Mouse (Mus musculus) Patski (cell line): ENCODE measurements around the gene Pdik1l. TPM values are rescaled to one million over a fixed set of nuclear protein-coding genes. Genes with fewer than 3 reads are reported as not detected.
A peak's percentile ranks its signal among the peaks of the same experiment; 100 is the strongest.
"Not testable (repeated sequence)": the region's sequence is repeated elsewhere in the genome, so short reads cannot be mapped to it uniquely, and the experiment has no call there.

ENCODE experiments used
- ATAC-seq: fragments of 100-300 bp; one replicate; pipeline ENCODE4 v1.8.0; 2021
- CTCF ChIA-PET: fragments of 350-600 bp; sonication (Branson Sonifier 250); formaldehyde crosslinking; loops from one replicate; lab custom pipeline; 2022; ENCODE audit warnings: inconsistent platforms; lab: Charles Lee
- POLR2A ChIA-PET: fragments of 350-600 bp; sonication (Branson Sonifier 250); formaldehyde crosslinking; loops from one replicate; lab custom pipeline; 2022; ENCODE audit warnings: antibody characterized with exemption, inconsistent platforms; lab: Charles Lee
- DNase-seq: peaks from one replicate; pipeline ENCODE4 v3.0.0-alpha.2; 2011; ENCODE audit warnings: low read depth, low spot score
- H3K27me3 ChIP-seq: fragments of 371-371 bp; one replicate; pipeline ENCODE4 v1.5.1; 2021
- CTCF ChIP-seq: fragments of 100-300 bp; IDR thresholded peaks from one replicate; pipeline ENCODE4 v1.5.1; 2021
- in situ Hi-C: fragments of 300-500 bp; cut with MboI; formaldehyde crosslinking; loops from 3 replicates; pipeline ENCODE4 v1.11.1; 2018; ENCODE audit warnings: low pct_unique_long_range_greater_than_20kb, mixed read lengths
- polyA plus RNA-seq: library from polyadenylated mRNA; unstranded; gene quantifications from one replicate; pipeline ENCODE4 v1.2.3, GENCODE M21; 2021

The Pdik1l gene
- polyA plus RNA-seq, 1 experiment from 2014 or later = 8.7 TPM

- DNase-seq = no peak
- no peak for ATAC-seq
- in situ Hi-C loops = loop anchor here (10.0 kb wide), 2 partner anchors 204 to 264 kb away; partner anchors contain the start of gene Cd52
These were observed 11.2 kb upstream of the Pdik1l start for GRCm38 (mm10) chr4:134298626-134299497.

DNA sequence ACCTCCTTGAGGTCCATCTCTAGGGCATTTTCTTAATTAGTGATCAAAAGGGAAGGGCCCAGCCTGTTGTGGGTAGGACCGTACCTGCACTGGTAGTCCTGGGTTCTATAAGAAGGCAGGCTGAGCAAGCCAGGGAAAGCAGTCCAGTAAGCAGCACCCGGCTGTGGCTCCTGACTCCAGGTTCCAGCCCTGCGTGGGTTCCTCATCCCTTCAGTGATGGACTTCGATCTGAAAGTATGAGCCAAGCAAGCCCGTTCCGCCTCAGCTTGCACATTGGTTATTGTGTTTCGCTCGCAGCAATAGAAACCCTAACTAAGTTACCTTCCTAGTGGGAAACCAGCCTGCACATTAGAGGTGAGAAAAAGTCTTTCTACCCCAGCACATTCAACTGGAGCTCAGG, 9.7 kb upstream of the Pdik1l start:
- ATAC-seq (no peak), DNase-seq (no peak)
- ChIA-PET POLR2A (no interaction called here), CTCF (no interaction called here)
- TF ChIP-seq CTCF = no peak
- in situ Hi-C loops = loop anchor here (10.0 kb wide), 2 partner anchors 203 to 263 kb away; partner anchors contain the start of gene Cd52
- no peaks in the 10 kb centered on the region for H3K27me3 ChIP-seq

More at GRCm38 (mm10) chr4:134298626-134299497, 11.2 kb upstream of the Pdik1l start:
- ChIA-PET CTCF (no interaction called here), POLR2A (no interaction called here)
- no peaks in the 10 kb centered on the region for H3K27me3 ChIP-seq
- no peak for TF ChIP-seq CTCF

- ChIA-PET POLR2A (interaction anchor here (0.6 kb wide), 1 partner anchor 108 kb away, joined by 5 read pairs; no protein-coding TSS in a partner anchor), CTCF (no interaction called here)
- H3K27me3 ChIP-seq = no peaks in the 10 kb centered on the region
- TF ChIP-seq CTCF = no peak
- in situ Hi-C loops = loop anchor here (10.0 kb wide), 2 partner anchors 202 to 262 kb away; partner anchors contain the start of gene Cd52
- DNase-seq = no peak
- no peak for ATAC-seq
These were observed 8.8 kb upstream of the Pdik1l start for GRCm38 (mm10) chr4:134296523-134296922.

GRCm38 (mm10) chr4:134296096-134296495, 8.4 kb upstream of the Pdik1l start:
- in situ Hi-C loops = loop anchor here (10.0 kb wide), 2 partner anchors 201 to 261 kb away; partner anchors contain the start of gene Cd52
- DNase-seq, H3K27me3 ChIP-seq, CTCF ChIA-PET, ATAC-seq: not testable (repeated sequence)
- POLR2A ChIA-PET = interaction anchor here (0.6 kb wide), 1 partner anchor 108 kb away, joined by 5 read pairs; no protein-coding TSS in a partner anchor

DNA sequence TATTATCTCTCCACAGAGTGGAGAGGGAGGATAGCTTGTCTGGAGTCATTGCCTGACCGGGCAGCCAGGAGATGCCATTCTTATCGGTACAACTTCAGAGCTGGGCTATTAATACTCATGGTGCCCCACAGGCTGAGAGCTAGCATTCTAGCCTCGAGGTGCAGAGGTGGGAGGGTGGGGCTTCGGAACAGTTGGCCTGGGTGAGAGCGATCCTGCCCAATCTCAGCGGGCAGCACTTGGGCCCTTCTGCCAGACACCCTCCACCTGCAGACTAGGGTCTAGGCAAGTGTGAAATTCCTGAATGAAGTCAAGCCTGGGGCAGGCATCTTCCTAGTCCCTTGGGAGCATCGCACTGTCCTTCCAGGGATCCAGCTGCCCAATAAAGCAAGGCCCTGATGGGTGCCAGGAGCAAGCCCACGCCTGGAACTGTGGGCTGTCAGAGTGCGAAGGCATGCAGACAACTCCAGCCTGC, 6.0 kb upstream of the Pdik1l start:
- TF ChIP-seq CTCF = no peak
- no peaks in the 10 kb centered on the region for H3K27me3 ChIP-seq
- POLR2A ChIA-PET = interaction anchor here (1.0 kb wide), 1 partner anchor 45 kb away, joined by 3 read pairs; no protein-coding TSS in a partner anchor
- DNase-seq (no peak), ATAC-seq (no peak)
- in situ Hi-C loops = loop anchor here (10.0 kb wide), 2 partner anchors 199 to 259 kb away; partner anchors contain the start of gene Cd52
- CTCF ChIA-PET = interaction anchor here (1.6 kb wide), 1 partner anchor 58 kb away, joined by 8 read pairs; no protein-coding TSS in a partner anchor

GRCm38 (mm10) chr4:134293061-134293691, 5.5 kb upstream of the Pdik1l start:
- no peak for TF ChIP-seq CTCF
- DNase-seq (no peak), ATAC-seq (no peak)
- ChIA-PET POLR2A (interaction anchor here (1.0 kb wide), 1 partner anchor 46 kb away, joined by 3 read pairs; no protein-coding TSS in a partner anchor), CTCF (interaction anchor here (0.9 to 1.6 kb wide), 8 partner anchors 8 to 258 kb away, joined by 3 to 8 read pairs (median 4); no protein-coding TSS in a partner anchor)
- no peaks in the 10 kb centered on the region for H3K27me3 ChIP-seq
- in situ Hi-C loops = loop anchor here (10.0 kb wide), 2 partner anchors 198 to 258 kb away; partner anchors contain the start of gene Cd52

DNA sequence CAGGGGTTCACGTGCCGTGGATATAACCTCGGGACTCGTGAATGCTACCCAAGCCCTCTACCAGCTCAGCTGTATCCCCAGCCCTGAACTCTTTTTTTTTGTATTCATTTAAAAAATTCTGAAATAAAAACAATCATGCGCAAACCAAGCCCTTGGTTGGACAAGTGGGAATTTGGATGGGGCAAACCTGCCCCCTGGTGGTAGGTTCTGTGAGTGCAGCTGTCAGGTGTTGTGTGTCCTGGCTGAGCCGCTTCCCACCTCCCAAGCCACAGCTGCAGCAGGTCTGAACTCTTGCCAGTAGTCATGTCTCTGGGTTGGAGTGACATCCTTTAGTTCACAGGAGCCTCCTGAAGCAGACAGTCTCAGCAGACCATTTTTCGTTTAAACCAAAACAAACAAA, 4.4 kb upstream of the Pdik1l start:
- H3K27me3 ChIP-seq = no peaks in the 10 kb centered on the region
- no peak for TF ChIP-seq CTCF
- in situ Hi-C loops = loop anchor here (10.0 kb wide), 2 partner anchors 197 to 257 kb away; partner anchors contain the start of gene Cd52
- ChIA-PET CTCF (interaction anchor here (0.7 to 1.6 kb wide), 11 partner anchors 12 to 257 kb away, joined by 3 to 8 read pairs (median 3); no protein-coding TSS in a partner anchor), POLR2A (no interaction called here)
- DNase-seq (no peak), ATAC-seq (no peak)

GRCm38 (mm10) chr4:134288397-134289256, 932 bp upstream of the Pdik1l start:
- ChIA-PET CTCF (no interaction called here), POLR2A (no interaction called here)
- no peaks in the 10 kb centered on the region for H3K27me3 ChIP-seq
- TF ChIP-seq CTCF = no peak
- DNase-seq (no peak), ATAC-seq (no peak)
- in situ Hi-C loops = no loop called here

- POLR2A ChIA-PET = no interaction called here
- DNase-seq (peak; percentile 31), ATAC-seq (peak; percentile 91)
- TF ChIP-seq CTCF = no peak
- in situ Hi-C loops = no loop called here
- H3K27me3 ChIP-seq = no peaks in the 10 kb centered on the region
- CTCF ChIA-PET = no interaction called here
These were observed 529 bp downstream of the Pdik1l start for GRCm38 (mm10) chr4:134287168-134287564.
